Mouse (Mus musculus): ENCODE results near the gene Ccdc40.
A peak's percentile ranks its signal among the peaks of the same experiment; 100 is the strongest.

GRCm38 (mm10) chr11:119206562-119206961 lies 21.8 kb upstream of the Ccdc40 start:
- TF ChIP-seq POLR2A (IDR thresholded peaks at IDR 0.05; ENCODE audit: low read depth, low read length) (no peak), CTCF (IDR thresholded peaks at IDR 0.05; ENCODE audit: extremely low read depth, insufficient read depth, insufficient read length, insufficient replicate concordance) (peak; percentile 74; the same call in 1 of the 2 replicates)
